Mouse (Mus musculus) frontal cortex, adult 2 months (tissue): ENCODE measurements around the gene Gm14435. TPM values are rescaled to one million over a fixed set of nuclear protein-coding genes. Genes with fewer than 3 reads are reported as not detected.
"Not testable (repeated sequence)": the region's sequence is repeated elsewhere in the genome, so short reads cannot be mapped to it uniquely, and the experiment has no call there.

Source experiments
- DNase-seq, 2 experiments: peaks; one replicate each; pipeline ENCODE4 v3.0.0; 2022; ENCODE audit warnings: low spot score in 1 of 2; ENCODE audit errors: extremely low spot score in 1 of 2
- polyA plus RNA-seq: library from polyadenylated mRNA; depleted of rRNA; stranded (reverse); fragments of >200 nt; gene quantifications from 2 replicates; pipeline ENCODE4 v1.2.3, GENCODE M21; 2012; rRNA removed

Gene Gm14435
- 1.0 and 3.4 TPM in 2 replicates for polyA plus RNA-seq

DNA sequence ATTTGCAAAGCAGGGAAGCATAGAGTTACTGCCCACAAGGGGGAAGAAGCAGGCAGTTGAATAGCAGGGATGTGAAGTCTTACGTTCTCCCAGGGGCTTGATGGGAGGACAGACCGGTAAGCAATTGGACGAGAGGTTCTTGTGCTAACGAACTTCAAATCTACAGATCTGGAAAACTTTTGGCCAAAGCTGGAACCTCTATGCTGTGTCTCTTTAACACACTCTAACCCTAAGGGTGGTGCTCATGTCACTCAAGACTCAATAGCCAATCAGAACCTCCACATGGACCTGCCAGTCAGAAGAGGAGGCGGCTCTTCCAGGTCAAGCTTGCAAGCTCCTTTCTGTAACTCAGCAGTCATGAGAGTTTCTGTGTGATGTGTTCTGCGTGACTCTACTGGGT is at the start of gene Gm14435:
Gene Gm14435 (plus strand): TSS at position 301 of the 400 bp plus-strand sequence.
- not testable (repeated sequence) for DNase-seq

Other genes starting within 250 kb of the Gm14435 start
- 0.80 and 5.7 TPM in 2 replicates for gene 2210418O10Rik, start 197.0 kb upstream of the Gm14435 start, polyA plus RNA-seq
- gene Gm11009, start 104.1 kb upstream of the Gm14435 start, polyA plus RNA-seq, result not detected in 2 replicates
- gene Gm14434, start 63.2 kb downstream of the Gm14435 start, polyA plus RNA-seq, result 15.5 and 19.0 TPM in 2 replicates
- not detected in 2 replicates for gene Zfp967, start 97.5 kb downstream of the Gm14435 start, polyA plus RNA-seq
- 15.7 and 16.8 TPM in 2 replicates for gene Gm14308, start 212.8 kb downstream of the Gm14435 start, polyA plus RNA-seq
- gene Zfp973, start 246.9 kb downstream of the Gm14435 start, polyA plus RNA-seq, result 9.2 and 9.8 TPM in 2 replicates